Comparison of ENCODE assay signal across 9 mouse cellular contexts in genomic region chr7:68667215-68667614, GRCm38 (mm10).
A peak's percentile ranks its signal among the peaks of the same experiment; 100 is the strongest.
DNase-seq lines count a peak whose midpoint lies in the region; TF ChIP-seq lines count a peak whose summit lies in the region.
"Had no signal": no experiment of that assay in that cellular context is flagged by ENCODE, and none has a peak within 500 bp of the region (broad histone marks: within the 10 kb centered on the region; RNA-seq: fewer than 3 reads in every experiment).

No protein-coding gene starts in this region.

- peak; percentile 8 to 16 for DNase-seq in cerebellum, postnatal 25 days
- DNase-seq in cerebellum, adult 18-20 months: no peak
- no peak for DNase-seq in left cerebral cortex, adult 2 months (ENCODE audit: extremely low spot score in 1 of 2, low spot score in 2 of 2)
- no peak for DNase-seq in left cerebral cortex, adult 8-10 months (ENCODE audit: low spot score in 2 of 2)
- DNase-seq in brain, adult 2 months (ENCODE audit: low read depth, low spot score): peak; percentile 20
- DNase-seq in lung, postnatal 25 days (ENCODE audit: low spot score): peak; percentile 21
- DNase-seq in ovary, postnatal 36 days (ENCODE audit: low spot score): no peak
- DNase-seq in T-cell, adult 2 months (ENCODE audit: low spot score): no peak

- H3K27ac ChIP-seq in left cerebral cortex, adult 2 months: no peak overlapping the region
- H3K27ac ChIP-seq: heart, embryonic 15.5 days had no signal

- peak; percentile 36 for TF ChIP-seq CTCF in left cerebral cortex, adult 2 months (IDR thresholded peaks at IDR 0.05)

- intact Hi-C loops in left cerebral cortex, adult 2 months (cut with DNase I): loop anchor here (5.0 kb wide), 1 partner anchor 155 kb away; no protein-coding TSS in a partner anchor

- H3K4me3 ChIP-seq in left cerebral cortex, adult 2 months: no peak overlapping the region
- H3K4me3 ChIP-seq: heart, embryonic 15.5 days had no signal

Comparison
In these comparisons a context has a peak if more than half of its experiments do, and no peak if none do; other contexts are left out.
1. DNase-seq: peak in cerebellum, postnatal 25 days (2 of 2), brain, adult 2 months (single experiment) and lung, postnatal 25 days (single experiment); none in cerebellum, adult 18-20 months (0 of 2), left cerebral cortex, adult 2 months (0 of 2), left cerebral cortex, adult 8-10 months (0 of 2), ovary, postnatal 36 days (single experiment) and T-cell, adult 2 months (single experiment).